In genomic region chr2:32924306-32924844, GRCm38 (mm10) we compare ENCODE assay signal across 17 mouse cellular contexts.
"Had no signal": no experiment of that assay in that cellular context is flagged by ENCODE, and none has a peak within 500 bp of the region (broad histone marks: within the 10 kb centered on the region; RNA-seq: fewer than 3 reads in every experiment).

No protein-coding gene starts in this region.

- H3K27ac ChIP-seq: intestine, embryonic 15.5 days; kidney, embryonic 15.5 days; limb, embryonic 13.5 days; liver, embryonic 12.5 days; liver, embryonic 15.5 days; macrophage; stomach, postnatal 0 days had no signal

- H3K4me2 ChIP-seq: intestine, embryonic 15.5 days; kidney, embryonic 15.5 days; limb, embryonic 13.5 days; liver, embryonic 12.5 days; liver, embryonic 15.5 days had no signal

- ATAC-seq: intestine, embryonic 15.5 days; liver, embryonic 12.5 days had no signal

- H3K9ac ChIP-seq: intestine, embryonic 15.5 days; kidney, embryonic 15.5 days; limb, embryonic 13.5 days; liver, embryonic 12.5 days; liver, embryonic 15.5 days had no signal

- H3K27me3 ChIP-seq: intestine, embryonic 15.5 days; kidney, embryonic 15.5 days; limb, embryonic 13.5 days; liver, embryonic 12.5 days; liver, embryonic 15.5 days had no signal

- H3K9me3 ChIP-seq: intestine, embryonic 15.5 days; kidney, embryonic 15.5 days; limb, embryonic 13.5 days; liver, embryonic 12.5 days; liver, embryonic 15.5 days had no signal

- H3K4me1 ChIP-seq: intestine, embryonic 15.5 days; kidney, embryonic 15.5 days; liver, embryonic 12.5 days had no signal

- H3K4me3 ChIP-seq: intestine, embryonic 15.5 days; kidney, embryonic 15.5 days; limb, embryonic 13.5 days; liver, embryonic 12.5 days; liver, embryonic 15.5 days had no signal

- DNase-seq: kidney, adult 11 months; kidney, adult 8-10 months; kidney, postnatal 10 days; kidney, postnatal 36 days; left cerebral cortex, postnatal 4 days; liver; lung, adult 2 months; midbrain, embryonic 14.5 days; thymus, adult 2 months; thymus, postnatal 14 days had no signal
